In the genomic region with DNA sequence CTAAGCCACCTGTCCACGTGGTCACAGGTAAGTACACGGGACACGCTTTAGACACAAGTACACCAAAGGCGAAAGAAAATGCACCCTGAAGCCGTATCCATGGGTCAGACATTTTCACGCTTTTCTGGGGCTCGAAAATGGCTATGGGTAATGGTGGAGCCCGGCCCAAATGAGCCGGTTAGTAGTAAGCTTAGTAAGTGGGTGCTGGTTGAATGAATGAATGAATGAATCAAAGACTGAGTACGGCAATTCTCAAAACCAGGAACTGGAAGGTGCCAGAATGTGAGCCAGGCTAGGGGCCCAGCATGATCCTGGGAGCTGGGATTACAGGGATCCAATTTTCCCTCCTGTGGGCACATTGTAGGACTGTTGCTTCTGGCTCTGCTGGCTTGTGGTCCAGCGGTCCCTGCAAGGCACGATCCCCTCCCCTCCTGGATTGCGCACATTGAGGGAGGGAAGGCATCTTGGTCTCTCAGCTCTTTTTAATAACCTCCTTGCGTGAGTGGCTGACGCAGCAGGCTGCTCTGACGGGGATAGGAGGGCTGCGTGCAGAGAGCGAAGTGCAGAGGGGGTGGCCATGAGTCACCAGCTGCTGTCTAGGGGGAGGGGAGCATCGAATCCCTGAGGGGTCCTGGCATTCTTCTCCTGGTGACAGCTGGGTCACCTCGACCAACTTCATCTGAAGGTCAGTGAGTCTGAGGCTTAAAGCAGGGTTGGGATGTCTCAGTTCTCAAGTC, we compare ENCODE assay signal across 8 mouse cellular contexts. TPM values are rescaled to one million over a fixed set of nuclear protein-coding genes. Genes with fewer than 3 reads are reported as not detected.
DNase-seq lines count a peak whose midpoint lies in the region; ATAC-seq and TF ChIP-seq lines count a peak whose summit lies in the region.

Gene Cirbp (plus strand): TSS at position 594 of the 737 bp plus-strand sequence.

- H3K4me1 ChIP-seq in thymus, adult 2 months (replicated peaks; ENCODE audit: control insufficient read depth, insufficient read depth, low read length): peaks cover 52% of the 10 kb centered on the region
- H3K4me1 ChIP-seq in cortical plate, adult 2 months (ENCODE audit: control insufficient read depth, insufficient read depth, low read length): peaks cover 12% of the 10 kb centered on the region
- peaks cover 63% of the 10 kb centered on the region for H3K4me1 ChIP-seq in intestine, embryonic 16.5 days (ENCODE audit: control insufficient read depth, insufficient read depth, low read length)
- H3K4me1 ChIP-seq in limb, embryonic 11.5 days (ENCODE audit: control insufficient read depth, insufficient read depth, low read length): peaks cover 48% of the 10 kb centered on the region

- no peaks in the 10 kb centered on the region for H3K27me3 ChIP-seq in thymus, adult 2 months (ENCODE audit: control insufficient read depth, insufficient read depth, low read length)
- no peaks in the 10 kb centered on the region for H3K27me3 ChIP-seq in intestine, embryonic 16.5 days (replicated peaks; ENCODE audit: control insufficient read depth, insufficient read depth, low read length)
- no peaks in the 10 kb centered on the region for H3K27me3 ChIP-seq in limb, embryonic 11.5 days (ENCODE audit: control insufficient read depth, insufficient read depth, low read length)

- 52% methylated on average over 20 of the region's 20 CpGs for WGBS in thymus, adult 2 months
- WGBS in intestine, embryonic 16.5 days: 14% methylated on average over 20 of the region's 20 CpGs
- WGBS in limb, embryonic 11.5 days: 17% methylated on average over 20 of the region's 20 CpGs

- peak within 1 kb of the TSS; percentile 25 for H3K4me3 ChIP-seq in thymus, adult 2 months (ENCODE audit: control insufficient read depth, insufficient read depth, low read length)
- H3K4me3 ChIP-seq in cortical plate, adult 2 months (ENCODE audit: insufficient read depth, low read length): peak within 1 kb of the TSS; percentile 21
- H3K4me3 ChIP-seq in intestine, embryonic 16.5 days (ENCODE audit: low read length): peak within 1 kb of the TSS; percentile 47
- peak within 1 kb of the TSS; percentile 34 for H3K4me3 ChIP-seq in limb, embryonic 11.5 days (ENCODE audit: low read depth, low read length)

- no peak for TF ChIP-seq CTCF in thymus, adult 2 months (IDR thresholded peaks at IDR 0.05; ENCODE audit: borderline replicate concordance, control insufficient read depth, extremely low read depth, insufficient read depth, low read length, poor library complexity)
- no peak for TF ChIP-seq CTCF in cortical plate, adult 2 months (IDR thresholded peaks at IDR 0.05; ENCODE audit: extremely low read depth, insufficient read depth, low read length)

- H3K27ac ChIP-seq in thymus, adult 2 months (ENCODE audit: control insufficient read depth, insufficient read depth, low read length): no peak within 1 kb of the TSS; the same call in 1 of the 2 replicates
- H3K27ac ChIP-seq in cortical plate, adult 2 months (ENCODE audit: insufficient read depth, low read length): peak within 1 kb of the TSS; percentile 52; the same call in 1 of the 2 replicates
- peak within 1 kb of the TSS; percentile 100 for H3K27ac ChIP-seq in intestine, embryonic 16.5 days (ENCODE audit: low read length)
- no peak within 1 kb of the TSS for H3K27ac ChIP-seq in limb, embryonic 11.5 days (replicated peaks; ENCODE audit: low read depth, low read length)

- H3K9ac ChIP-seq in intestine, embryonic 16.5 days (ENCODE audit: low read depth, low read length): peak within 1 kb of the TSS; percentile 67
- H3K9ac ChIP-seq in limb, embryonic 11.5 days (ENCODE audit: low read length): peak within 1 kb of the TSS; percentile 32; the same call in 1 of the 2 replicates

- no peak for TF ChIP-seq POLR2A in thymus, adult 2 months (IDR thresholded peaks at IDR 0.05; ENCODE audit: control insufficient read depth, extremely low read depth, insufficient read depth, low read length, poor library complexity)
- TF ChIP-seq POLR2A in cortical plate, adult 2 months (IDR thresholded peaks at IDR 0.05; ENCODE audit: extremely low read depth, insufficient read depth, low read length): peak; percentile 54; the same call in 1 of the 2 replicates

- peaks cover 9% of the 10 kb centered on the region; the same call in 1 of the 2 replicates for H3K36me3 ChIP-seq in thymus, adult 2 months (ENCODE audit: control insufficient read depth, insufficient read depth, low read length)
- peaks cover 10% of the 10 kb centered on the region for H3K36me3 ChIP-seq in intestine, embryonic 16.5 days (ENCODE audit: control insufficient read depth, insufficient read depth, low read length)
- H3K36me3 ChIP-seq in limb, embryonic 11.5 days (ENCODE audit: control insufficient read depth, insufficient read depth, low read length): peaks cover 8% of the 10 kb centered on the region; the same call in 1 of the 2 replicates

- H3K9me3 ChIP-seq in intestine, embryonic 16.5 days (ENCODE audit: control insufficient read depth, low read length): no peaks in the 10 kb centered on the region
- no peaks in the 10 kb centered on the region for H3K9me3 ChIP-seq in limb, embryonic 11.5 days (ENCODE audit: control insufficient read depth, low read length)

- H3K4me2 ChIP-seq in intestine, embryonic 16.5 days (ENCODE audit: low read depth, low read length): peak within 1 kb of the TSS; percentile 97
- H3K4me2 ChIP-seq in limb, embryonic 11.5 days (ENCODE audit: low read depth, severe bottlenecking): peak within 1 kb of the TSS; percentile 83

- no peak for ATAC-seq in intestine, embryonic 16.5 days
- ATAC-seq in limb, embryonic 11.5 days (ENCODE audit: insufficient number of reproducible peaks, low FRiP score, low TSS enrichment, low read depth): no peak
- no peak for ATAC-seq in monocyte, adult 5-6 weeks (replicated peaks; ENCODE audit: insufficient number of reproducible peaks, low FRiP score, low TSS enrichment, poor library complexity, severe bottlenecking)

- DNase-seq in thymus, adult 2 months: no peak
- no peak for DNase-seq in thymus, postnatal 10 days (ENCODE audit: low spot score in 2 of 2)
- DNase-seq in gonadal fat pad, adult 2 months (ENCODE audit: low read depth): no peak
- no peak for DNase-seq in limb, embryonic 11.5 days (ENCODE audit: low spot score)
- no peak for DNase-seq in B cell, adult 2 months

RNA-seq across cellular contexts. Expression of gene Cirbp, which starts in this region (rescaled TPM):
- 173 and 193 TPM in 2 replicates for polyA plus RNA-seq in thymus, adult 2 months (2012; rRNA removed)
- 150 and 180 TPM in 2 replicates for polyA plus RNA-seq in cortical plate, adult 2 months (2012; rRNA removed)
- 159 and 198 TPM in 2 replicates for polyA plus RNA-seq in gonadal fat pad, adult 2 months (2012; rRNA removed)
- 53.2 and 62.6 TPM in 2 replicates for polyA plus RNA-seq in intestine, embryonic 16.5 days (2015; fragmentation: Nextera tagmentation; extraction: Ambion mirVana)
- 67.9 and 68.1 TPM in 2 replicates for polyA plus RNA-seq in limb, embryonic 11.5 days (2014; fragmentation: Nextera tagmentation; extraction: Ambion mirVana)
- total RNA-seq in monocyte, adult 5-6 weeks (2017): 137 to 163 TPM (median 145 TPM) in 3 replicates

Comparison
In these comparisons a context has a peak if more than half of its experiments do, and no peak if none do; other contexts are left out.
1. H3K27ac ChIP-seq: peak in cortical plate, adult 2 months (single experiment) and intestine, embryonic 16.5 days (single experiment); none in thymus, adult 2 months (single experiment) and limb, embryonic 11.5 days (single experiment).
2. Peak in every context shown above with its lines, with median percentiles within 50 percentile points of each other: H3K4me3 ChIP-seq.